Mouse (Mus musculus): Measurements from ENCODE around the gene Lmtk2.

Lmtk2 gene

GRCm38 (mm10) chr5:144173648-144174047, 73.4 kb downstream of the Lmtk2 start:
- no peak for DNase-seq (ENCODE audit: low read depth, low spot score)

- no peak for DNase-seq (ENCODE audit: low read depth, low spot score)
These were observed 78.0 kb downstream of the Lmtk2 start for GRCm38 (mm10) chr5:144178216-144178615.

GRCm38 (mm10) chr5:144181249-144181648, 81.0 kb downstream of the Lmtk2 start:
- DNase-seq (ENCODE audit: low read depth, low spot score), result no peak

- no peak for DNase-seq (ENCODE audit: low read depth, low spot score)
These were observed 82.5 kb downstream of the Lmtk2 start for GRCm38 (mm10) chr5:144182542-144183247.

GRCm38 (mm10) chr5:144183248-144183559, 83.0 kb downstream of the Lmtk2 start:
- no peak for DNase-seq (ENCODE audit: low read depth, low spot score)

GRCm38 (mm10) chr5:144183647-144184335, 83.6 kb downstream of the Lmtk2 start:
- DNase-seq (ENCODE audit: low read depth, low spot score), result no peak

- DNase-seq (ENCODE audit: low read depth, low spot score), result no peak
These were observed 84.3 kb downstream of the Lmtk2 start for GRCm38 (mm10) chr5:144184350-144185045.

- DNase-seq (ENCODE audit: low read depth, low spot score), result no peak
These were observed 88.2 kb downstream of the Lmtk2 start for GRCm38 (mm10) chr5:144188422-144188821.

- DNase-seq (ENCODE audit: low read depth, low spot score), result no peak
These were observed 89.1 kb downstream of the Lmtk2 start for GRCm38 (mm10) chr5:144189327-144189726.

- peak; percentile 37 for DNase-seq (ENCODE audit: low read depth, low spot score)
These were observed 89.8 kb downstream of the Lmtk2 start, which contains the start of gene Bhlha15 for GRCm38 (mm10) chr5:144189950-144190583. Gene Bhlha15 (plus strand): TSS chr5:144190286.

GRCm38 (mm10) chr5:144191026-144191425, 90.8 kb downstream of the Lmtk2 start:
- no peak for DNase-seq (ENCODE audit: low read depth, low spot score)

GRCm38 (mm10) chr5:144192673-144193072, 92.4 kb downstream of the Lmtk2 start:
- DNase-seq (ENCODE audit: low read depth, low spot score), result no peak

- DNase-seq (ENCODE audit: low read depth, low spot score), result no peak
These were observed 94.2 kb downstream of the Lmtk2 start for GRCm38 (mm10) chr5:144194416-144194815.

- no peak for DNase-seq (ENCODE audit: low read depth, low spot score)
These were observed 95.3 kb downstream of the Lmtk2 start for GRCm38 (mm10) chr5:144195567-144195966.

- DNase-seq (ENCODE audit: low read depth, low spot score), result no peak
These were observed 100.4 kb downstream of the Lmtk2 start for GRCm38 (mm10) chr5:144200616-144201015.

GRCm38 (mm10) chr5:144202430-144202829, 102.2 kb downstream of the Lmtk2 start:
- DNase-seq (ENCODE audit: low read depth, low spot score), result no peak

GRCm38 (mm10) chr5:144203398-144203959, 103.2 kb downstream of the Lmtk2 start:
- DNase-seq (ENCODE audit: low read depth, low spot score), result no peak

GRCm38 (mm10) chr5:144204303-144204702, 104.1 kb downstream of the Lmtk2 start:
- DNase-seq (ENCODE audit: low read depth, low spot score), result no peak

GRCm38 (mm10) chr5:144204911-144205310, 104.7 kb downstream of the Lmtk2 start:
- DNase-seq (ENCODE audit: low read depth, low spot score), result no peak

GRCm38 (mm10) chr5:144206069-144206468, 105.8 kb downstream of the Lmtk2 start:
- no peak for DNase-seq (ENCODE audit: low read depth, low spot score)

GRCm38 (mm10) chr5:144207478-144207877, 107.2 kb downstream of the Lmtk2 start:
- no peak for DNase-seq (ENCODE audit: low read depth, low spot score)

GRCm38 (mm10) chr5:144214453-144214852, 114.2 kb downstream of the Lmtk2 start:
- DNase-seq (ENCODE audit: low read depth, low spot score), result no peak
